Mouse (Mus musculus): ENCODE measurements around the gene Fam133b. TPM values are rescaled to one million over a fixed set of nuclear protein-coding genes. Genes with fewer than 3 reads are reported as not detected.
"Not testable (repeated sequence)": the region's sequence is repeated elsewhere in the genome, so short reads cannot be mapped to it uniquely, and the experiment has no call there.

Fam133b gene
- total and polyA plus RNA-seq, 3 experiments = 4.1 to 12.1 (median 11.3) TPM

GRCm38 (mm10) chr5:3527041-3527691 is 16.5 kb upstream of the Fam133b start:
- no peak for DNase-seq
- intact Hi-C loops (cut with DNase I) = no loop called here
- no peaks in the 10 kb centered on the region for H3K4me1 ChIP-seq (ENCODE audit: control insufficient read depth, insufficient read depth, low read length)
- no peak overlapping the region for H3K4me3 ChIP-seq
- H3K27me3 ChIP-seq (ENCODE audit: control insufficient read depth, insufficient read depth, low read length) = no peaks in the 10 kb centered on the region
- no peak overlapping the region for H3K27ac ChIP-seq
- H3K36me3 ChIP-seq (ENCODE audit: control insufficient read depth, insufficient read depth, low read length) = no peaks in the 10 kb centered on the region
- no peak for TF ChIP-seq EP300 (IDR thresholded peaks at IDR 0.05; ENCODE audit: insufficient read depth, low read depth, low read length)
- no peak for TF ChIP-seq CTCF (IDR thresholded peaks at IDR 0.05)
- TF ChIP-seq POLR2A (IDR thresholded peaks at IDR 0.05; ENCODE audit: insufficient read depth, low read depth, low read length) = no peak
- H3K9ac ChIP-seq (ENCODE audit: low read depth, low read length) = no peak overlapping the region
- H3K79me2 ChIP-seq (replicated peaks; ENCODE audit: control insufficient read depth, insufficient read depth, low read length) = no peaks in the 10 kb centered on the region
- 57% methylated on average over 5 of the region's 5 CpGs for WGBS

DNA sequence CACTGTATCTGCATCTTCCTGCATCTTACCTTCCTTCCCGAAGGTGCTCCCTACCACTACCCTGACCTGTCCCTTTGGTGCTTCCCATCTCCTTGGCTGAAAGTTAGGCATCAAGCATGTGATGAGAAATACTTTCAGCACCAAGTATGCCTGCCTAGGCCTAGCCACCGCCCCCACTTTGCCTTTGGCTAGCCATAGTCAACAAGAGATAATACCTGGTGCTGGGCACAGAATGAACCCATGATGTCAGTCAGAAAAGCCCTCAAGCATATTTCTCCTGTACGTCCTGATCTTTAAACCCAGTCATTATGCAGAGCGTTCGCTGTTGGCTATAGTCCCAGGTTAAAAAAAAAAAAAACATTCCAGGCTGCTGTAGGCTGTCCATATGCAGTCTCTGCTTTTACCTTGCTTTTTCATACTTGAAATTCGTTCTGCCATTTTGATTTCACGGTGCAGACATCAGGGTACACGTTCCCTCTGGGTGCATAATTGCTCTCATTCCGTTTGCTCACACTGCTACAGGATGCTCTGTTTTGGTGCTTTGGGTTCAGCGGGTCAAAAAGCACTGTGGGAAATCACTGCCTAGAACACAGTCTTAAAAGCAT is 13.9 kb upstream of the Fam133b start:
- intact Hi-C loops (cut with DNase I) = no loop called here

DNA sequence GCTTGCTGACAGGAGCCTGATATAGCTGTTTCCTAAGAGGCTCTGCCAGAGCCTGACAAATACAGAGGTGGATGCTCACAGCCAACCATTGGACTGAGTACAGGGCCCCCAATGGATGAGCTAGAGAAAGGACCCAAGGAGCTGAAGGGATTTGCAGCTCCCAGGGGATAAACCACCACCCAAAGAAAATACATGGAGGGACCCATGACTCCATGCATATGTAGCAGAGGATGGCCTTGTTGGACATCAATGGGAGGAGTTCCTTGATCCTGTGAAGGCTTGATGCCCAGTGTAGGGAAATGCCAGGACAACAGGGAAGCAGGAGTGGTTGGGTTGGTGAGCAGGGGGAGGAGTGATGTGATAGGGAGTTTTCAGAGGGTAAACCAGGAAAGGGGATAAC is 11.6 kb upstream of the Fam133b start:
- H3K79me2 ChIP-seq (replicated peaks; ENCODE audit: control insufficient read depth, insufficient read depth, low read length); H3K4me1 ChIP-seq (ENCODE audit: control insufficient read depth, insufficient read depth, low read length); DNase-seq; H3K36me3 ChIP-seq (ENCODE audit: control insufficient read depth, insufficient read depth, low read length); intact Hi-C loops (cut with DNase I); H3K27ac ChIP-seq; H3K4me3 ChIP-seq; H3K9ac ChIP-seq (ENCODE audit: low read depth, low read length); H3K27me3 ChIP-seq (ENCODE audit: control insufficient read depth, insufficient read depth, low read length): not testable (repeated sequence)

More for the DNA sequence above, 13.9 kb upstream of the Fam133b start:
- 81% methylated on average over 10 of the region's 10 CpGs for WGBS
- H3K4me1 ChIP-seq (ENCODE audit: control insufficient read depth, insufficient read depth, low read length) = no peaks in the 10 kb centered on the region
- H3K27me3 ChIP-seq (ENCODE audit: control insufficient read depth, insufficient read depth, low read length) = no peaks in the 10 kb centered on the region
- TF ChIP-seq CTCF (IDR thresholded peaks at IDR 0.05) = no peak
- TF ChIP-seq POLR2A (IDR thresholded peaks at IDR 0.05; ENCODE audit: insufficient read depth, low read depth, low read length) = no peak
- no peak for TF ChIP-seq EP300 (IDR thresholded peaks at IDR 0.05; ENCODE audit: insufficient read depth, low read depth, low read length)
- no peaks in the 10 kb centered on the region for H3K79me2 ChIP-seq (replicated peaks; ENCODE audit: control insufficient read depth, insufficient read depth, low read length)
- no peak overlapping the region for H3K9ac ChIP-seq (ENCODE audit: low read depth, low read length)
- H3K36me3 ChIP-seq (ENCODE audit: control insufficient read depth, insufficient read depth, low read length) = no peaks in the 10 kb centered on the region
- H3K4me3 ChIP-seq = no peak overlapping the region
- no peak overlapping the region for H3K27ac ChIP-seq
- DNase-seq = no peak

GRCm38 (mm10) chr5:3536592-3537212 is 6.9 kb upstream of the Fam133b start:
- H3K9ac ChIP-seq (ENCODE audit: low read depth, low read length) = no peak overlapping the region
- no peaks in the 10 kb centered on the region for H3K27me3 ChIP-seq (ENCODE audit: control insufficient read depth, insufficient read depth, low read length)
- no peak for DNase-seq
- no peaks in the 10 kb centered on the region for H3K36me3 ChIP-seq (ENCODE audit: control insufficient read depth, insufficient read depth, low read length)
- no peaks in the 10 kb centered on the region for H3K4me1 ChIP-seq (ENCODE audit: control insufficient read depth, insufficient read depth, low read length)
- H3K79me2 ChIP-seq (replicated peaks; ENCODE audit: control insufficient read depth, insufficient read depth, low read length) = no peaks in the 10 kb centered on the region
- H3K4me3 ChIP-seq = no peak overlapping the region
- intact Hi-C loops (cut with DNase I) = no loop called here
- WGBS = 70% methylated on average over 3 of the region's 3 CpGs
- no peak for TF ChIP-seq CTCF (IDR thresholded peaks at IDR 0.05)
- TF ChIP-seq EP300 (IDR thresholded peaks at IDR 0.05; ENCODE audit: insufficient read depth, low read depth, low read length) = no peak
- TF ChIP-seq POLR2A (IDR thresholded peaks at IDR 0.05; ENCODE audit: insufficient read depth, low read depth, low read length) = no peak
- no peak overlapping the region for H3K27ac ChIP-seq

GRCm38 (mm10) chr5:3538505-3539472 is 4.8 kb upstream of the Fam133b start:
- H3K79me2 ChIP-seq (replicated peaks; ENCODE audit: control insufficient read depth, insufficient read depth, low read length) = peaks cover under 1% of the 10 kb centered on the region; the same call in 1 of the 2 replicates
- WGBS = 36% methylated on average over 11 of the region's 11 CpGs
- H3K4me3 ChIP-seq = no peak overlapping the region
- peaks cover 2% of the 10 kb centered on the region; the same call in 1 of the 2 replicates for H3K4me1 ChIP-seq (ENCODE audit: control insufficient read depth, insufficient read depth, low read length)
- no peak for DNase-seq
- intact Hi-C loops (cut with DNase I) = no loop called here
- H3K27me3 ChIP-seq (ENCODE audit: control insufficient read depth, insufficient read depth, low read length) = no peaks in the 10 kb centered on the region
- H3K36me3 ChIP-seq (ENCODE audit: control insufficient read depth, insufficient read depth, low read length) = no peaks in the 10 kb centered on the region
- TF ChIP-seq CTCF (IDR thresholded peaks at IDR 0.05) (no peak), EP300 (IDR thresholded peaks at IDR 0.05; ENCODE audit: insufficient read depth, low read depth, low read length) (no peak), POLR2A (IDR thresholded peaks at IDR 0.05; ENCODE audit: insufficient read depth, low read depth, low read length) (no peak)
- no peak overlapping the region for H3K9ac ChIP-seq (ENCODE audit: low read depth, low read length)
- H3K27ac ChIP-seq = no peak overlapping the region

All from heart, adult 2 months (tissue).